Mouse (Mus musculus): ENCODE measurements around the gene Phldb1. TPM values are rescaled to one million over a fixed set of nuclear protein-coding genes. Genes with fewer than 3 reads are reported as not detected.

Phldb1 gene
- polyA plus RNA-seq, 1 experiment: 75.3 TPM

DNA sequence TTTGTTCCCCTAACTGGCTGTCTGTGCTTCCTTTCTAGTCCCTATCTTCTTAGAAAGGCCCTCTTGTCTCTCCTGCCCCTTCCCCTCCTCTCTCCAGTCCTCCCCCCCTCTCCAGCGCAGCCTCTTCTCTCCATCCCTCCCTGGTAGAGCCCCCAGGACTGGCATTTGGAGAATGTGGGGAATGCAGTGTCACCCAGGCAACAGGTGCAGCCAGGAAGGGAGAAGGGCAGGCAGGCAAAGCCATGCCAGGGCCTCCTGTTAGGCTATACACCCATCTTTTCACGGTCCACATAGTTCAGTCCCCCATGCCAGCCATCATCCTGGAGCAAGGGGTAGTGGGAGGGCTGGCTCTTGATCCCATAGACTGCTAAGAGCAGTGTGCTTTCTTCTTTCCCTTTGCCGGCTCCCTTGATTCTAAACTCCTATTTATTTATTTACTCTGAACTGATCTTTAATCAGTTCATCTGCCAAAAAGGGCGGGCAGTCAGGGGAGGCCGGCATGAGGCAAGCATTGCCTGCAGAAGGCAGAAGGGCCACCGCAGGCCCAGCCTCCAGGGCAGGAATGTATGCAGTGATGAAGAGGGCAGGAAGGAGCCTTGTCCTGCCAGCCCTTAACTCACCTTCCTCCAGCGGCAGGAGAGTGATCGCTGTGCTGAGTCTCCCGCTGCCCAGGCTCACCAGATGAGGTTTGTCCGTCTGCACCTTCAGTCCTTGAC lies 8.4 kb downstream of the Phldb1 start:
- no peak for DNase-seq (ENCODE audit: low spot score)

GRCm38 (mm10) chr9:44724665-44725064 lies 10.3 kb downstream of the Phldb1 start:
- DNase-seq (ENCODE audit: low spot score): no peak

DNA sequence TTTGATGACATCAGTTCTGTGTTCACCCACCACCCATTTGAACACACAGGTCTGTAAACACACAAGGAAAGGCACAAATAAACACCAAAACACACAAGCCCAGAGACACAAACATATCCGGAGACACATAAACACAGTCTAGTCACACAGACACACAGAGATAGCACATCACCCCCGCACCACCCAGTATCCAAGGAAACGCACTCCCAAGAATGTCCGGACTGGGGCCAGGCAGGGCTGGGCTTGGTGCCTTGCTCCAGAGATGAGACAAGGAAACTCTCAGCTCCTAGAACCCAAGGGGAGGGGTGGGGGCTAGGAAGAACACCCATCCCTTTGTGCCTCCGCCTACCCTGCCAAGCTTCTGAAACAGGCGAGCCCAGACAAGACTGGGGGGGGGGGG lies 10.8 kb downstream of the Phldb1 start:
- no peak for DNase-seq (ENCODE audit: low spot score)

DNA sequence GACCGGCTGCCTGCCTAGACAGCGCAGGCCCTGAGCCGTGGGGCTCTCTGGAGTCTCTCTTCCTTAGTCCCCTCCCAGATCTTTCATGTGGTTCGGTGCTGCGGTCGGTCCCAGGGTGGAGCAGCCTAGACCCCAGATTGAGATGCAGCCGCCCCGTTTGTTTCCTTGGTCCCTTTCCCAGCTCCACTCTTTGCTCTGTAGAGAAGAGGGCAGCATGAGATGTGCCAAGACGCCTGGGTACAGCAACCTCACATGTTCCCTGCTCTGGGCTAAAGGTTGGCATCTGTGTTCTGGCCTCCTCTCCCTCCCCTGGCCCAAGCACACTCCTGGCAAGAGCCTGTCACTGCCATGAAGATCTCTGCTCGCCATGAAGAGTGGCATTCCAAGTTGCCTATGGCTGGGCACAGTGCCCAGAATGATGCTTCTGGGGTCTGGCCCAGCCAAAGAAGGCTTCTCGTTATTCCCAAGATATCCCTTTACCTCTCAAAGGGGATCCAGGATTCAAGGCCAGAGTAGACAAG lies 11.4 kb downstream of the Phldb1 start:
- no peak for DNase-seq (ENCODE audit: low spot score)

DNA sequence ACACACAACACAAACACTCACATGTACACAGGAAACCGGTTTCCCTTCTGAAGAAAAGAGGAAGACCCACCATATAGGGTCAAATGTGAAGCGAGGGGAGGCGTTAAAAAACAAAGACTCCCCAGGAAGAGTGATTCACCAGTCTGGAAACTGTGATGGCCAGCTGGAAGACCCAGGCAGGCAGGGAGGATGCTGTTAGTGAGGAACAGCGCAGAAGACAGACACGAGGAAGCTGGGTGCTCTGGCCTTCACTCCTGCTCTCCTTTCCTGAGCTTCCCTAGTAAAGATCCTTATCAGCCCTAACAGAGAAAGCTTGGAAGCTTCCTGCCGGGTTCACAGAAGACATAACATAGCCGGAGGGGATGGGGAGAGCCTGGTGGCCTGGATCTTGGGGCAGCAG lies 12.0 kb downstream of the Phldb1 start:
- DNase-seq (ENCODE audit: low spot score): no peak

DNA sequence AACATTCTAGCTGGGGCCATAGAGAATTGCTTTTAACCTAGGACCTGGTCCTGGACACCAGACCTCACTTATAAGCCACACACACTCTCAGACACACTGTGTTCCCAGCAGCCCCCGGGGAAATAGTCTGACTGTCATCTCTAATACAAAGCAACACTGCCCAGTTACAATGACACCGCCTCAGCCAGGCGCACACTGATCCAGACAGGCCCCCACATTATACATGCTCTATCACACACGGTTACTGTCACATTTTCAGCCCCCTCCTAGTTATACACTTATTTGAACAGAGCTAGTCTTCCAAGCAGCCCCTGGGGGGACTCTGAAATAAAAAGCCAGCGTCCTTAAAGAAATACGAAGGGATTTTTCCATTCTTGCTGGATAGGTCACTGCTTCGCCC lies 12.4 kb downstream of the Phldb1 start:
- DNase-seq (ENCODE audit: low spot score): no peak

DNA sequence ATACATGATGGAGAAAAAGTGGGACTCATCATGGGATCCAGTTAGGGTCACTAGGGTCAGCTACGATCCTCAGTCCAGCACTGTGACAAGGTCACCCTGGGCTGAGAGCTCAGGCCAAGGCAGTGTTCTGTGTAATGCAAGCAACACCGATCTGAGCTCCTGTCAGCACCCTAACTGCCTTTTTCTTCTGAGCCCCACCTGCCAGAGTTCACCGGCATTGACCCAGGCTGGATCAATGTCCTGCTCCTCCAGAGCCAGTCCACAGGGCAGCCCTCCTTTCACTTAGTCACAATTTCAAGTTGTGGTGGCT lies 13.2 kb downstream of the Phldb1 start:
- DNase-seq (ENCODE audit: low spot score): no peak

DNA sequence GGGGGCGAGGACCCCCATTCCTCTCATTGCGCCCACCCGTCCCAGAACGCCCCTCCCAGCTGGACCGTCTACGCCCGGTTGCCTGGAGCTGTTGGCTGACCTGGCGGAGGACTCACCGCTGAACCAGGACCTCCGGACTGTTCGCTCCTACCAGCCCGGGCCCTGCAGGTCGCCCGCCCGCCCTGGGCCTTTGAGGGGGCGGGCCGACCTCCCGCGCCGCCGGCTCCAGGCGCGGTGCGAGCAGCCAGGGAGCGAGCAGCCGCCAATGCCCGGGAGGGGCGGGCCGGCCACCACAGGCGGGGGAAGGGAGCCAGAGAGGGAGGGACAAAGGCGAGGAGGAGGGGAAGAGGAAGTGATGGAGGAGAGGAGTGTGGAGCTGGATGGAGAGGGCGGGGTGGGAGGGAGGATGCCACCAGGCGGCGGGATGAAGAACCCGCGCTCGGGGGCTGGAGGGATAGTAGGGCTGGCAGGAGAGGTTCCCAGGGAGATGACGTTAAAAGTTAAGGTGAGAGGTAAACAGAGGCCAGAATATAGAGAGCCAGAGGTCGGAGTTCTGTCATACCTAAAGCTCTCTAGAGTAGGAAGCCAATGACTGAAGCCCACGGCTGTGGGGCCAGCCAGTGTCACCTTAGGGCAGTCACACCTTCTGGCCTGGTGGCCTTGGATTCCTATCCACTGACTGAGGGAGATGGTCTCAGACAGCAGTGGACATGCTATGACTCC lies 13.7 kb downstream of the Phldb1 start:
- DNase-seq (ENCODE audit: low spot score): peak; percentile 79

DNA sequence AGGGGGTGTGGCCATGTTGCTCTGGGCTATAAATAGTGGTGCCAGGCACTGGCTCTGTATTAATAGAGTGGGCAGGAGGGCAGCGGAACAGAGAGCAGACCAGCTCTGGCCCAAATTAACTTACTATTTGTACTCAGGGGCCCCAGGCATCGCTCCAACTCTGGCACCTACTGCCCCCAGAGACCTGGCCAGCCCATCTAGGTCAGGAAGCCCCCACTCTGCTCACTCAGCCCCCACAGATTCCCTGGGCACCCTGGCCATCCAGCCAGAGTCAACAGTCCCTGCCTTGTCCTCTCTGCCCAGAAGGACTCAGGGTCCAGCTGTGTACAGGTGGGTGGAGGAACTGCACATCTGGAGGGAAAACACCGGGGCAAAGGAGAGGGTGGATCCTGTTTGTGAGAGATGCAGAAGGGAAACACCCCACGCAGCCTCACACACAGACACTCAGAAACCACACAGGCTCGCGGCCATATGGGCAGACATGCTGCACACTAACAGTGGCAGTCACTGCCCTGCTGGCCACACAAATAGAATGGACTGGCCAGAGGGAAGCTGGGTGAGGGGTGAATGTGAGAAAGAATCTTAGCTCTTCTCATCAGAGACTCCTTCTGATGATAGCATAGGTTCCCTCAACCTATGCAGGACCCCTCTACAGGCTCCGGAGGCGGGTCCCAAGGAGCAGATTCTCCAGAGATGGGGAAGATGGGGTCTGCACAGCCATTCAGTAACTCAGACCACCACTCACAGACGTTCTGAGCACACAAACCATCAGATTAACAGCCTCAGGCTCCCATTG lies 14.4 kb downstream of the Phldb1 start:
- DNase-seq (ENCODE audit: low spot score): peak; percentile 29

DNA sequence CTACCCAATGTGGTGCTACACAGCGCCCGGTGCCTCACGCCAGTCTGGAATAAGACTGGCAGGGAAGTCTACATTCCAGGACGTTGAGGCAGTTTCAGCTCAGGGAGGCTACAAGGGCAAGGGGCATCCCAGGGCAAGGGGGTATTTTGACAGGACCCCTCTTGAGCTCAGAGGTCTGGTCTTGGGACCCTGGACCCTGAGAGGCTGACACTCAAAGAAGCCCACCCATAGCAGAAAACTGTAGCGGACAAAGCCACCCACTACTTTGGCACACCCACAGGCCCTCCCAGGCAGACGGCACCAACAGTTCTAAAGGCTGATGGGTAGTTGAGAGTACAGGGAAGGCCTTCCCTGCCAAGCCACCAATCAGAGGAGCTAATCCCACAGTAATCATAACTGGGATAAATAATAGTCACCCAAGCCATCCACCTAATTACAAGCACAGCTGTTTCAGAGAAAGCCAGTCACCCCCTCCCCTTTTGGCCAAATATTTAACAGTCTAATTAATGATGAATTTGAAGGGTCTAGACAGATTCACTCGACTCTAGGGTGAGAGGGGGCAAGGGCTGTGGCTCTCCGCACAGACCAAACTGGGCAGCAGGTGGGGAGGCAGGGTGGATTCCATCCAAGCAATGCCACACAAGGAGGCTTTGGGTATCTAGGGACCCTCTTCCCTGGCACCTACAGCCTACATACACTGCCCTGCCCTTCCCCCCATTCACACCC lies 15.2 kb downstream of the Phldb1 start:
- DNase-seq (ENCODE audit: low spot score): no peak

- peak; percentile 28 for DNase-seq (ENCODE audit: low spot score)
These were observed 15.9 kb downstream of the Phldb1 start for GRCm38 (mm10) chr9:44718937-44719631.

- no peak for DNase-seq (ENCODE audit: low spot score)
These were observed 17.2 kb downstream of the Phldb1 start for GRCm38 (mm10) chr9:44717822-44718242.

DNA sequence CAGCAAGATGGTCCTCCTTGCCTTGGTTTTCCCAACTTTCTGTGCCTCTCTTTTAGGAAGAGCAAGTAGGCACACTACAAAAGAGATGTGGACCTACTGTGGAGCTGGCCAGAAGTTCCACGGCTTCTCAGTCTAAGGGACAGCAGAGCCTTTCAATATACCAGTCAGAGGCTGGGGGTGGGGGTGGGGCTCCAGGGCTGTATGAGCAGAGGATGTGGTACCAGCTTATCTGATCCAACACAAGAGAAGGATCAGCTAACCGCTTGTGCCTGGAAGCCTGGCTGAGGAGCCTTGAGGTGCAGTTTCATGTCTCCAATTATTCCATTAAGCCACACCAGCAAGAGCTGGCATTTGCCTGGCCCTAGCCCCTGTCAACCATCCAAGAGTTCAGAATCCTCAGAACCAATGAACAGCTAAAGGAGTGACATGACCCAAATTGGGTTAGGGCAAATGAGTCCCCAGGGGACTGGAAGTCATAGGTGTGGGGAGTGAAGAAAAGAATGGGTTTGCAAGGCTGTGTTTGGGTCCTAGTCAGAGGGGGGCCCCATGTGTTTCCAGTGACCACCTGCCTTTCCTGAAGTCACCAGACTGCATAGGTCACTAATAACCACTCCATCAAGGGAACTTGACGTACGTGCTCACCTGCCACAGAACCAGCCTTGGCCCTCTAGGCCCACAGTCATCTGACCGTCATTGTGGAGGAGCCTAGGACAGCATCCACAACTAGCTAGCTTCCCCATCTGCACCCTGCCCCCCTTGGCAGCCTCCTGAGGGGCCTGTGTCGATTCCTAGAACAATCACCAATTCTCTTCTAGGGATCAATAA lies 17.8 kb downstream of the Phldb1 start:
- DNase-seq (ENCODE audit: low spot score): no peak

DNA sequence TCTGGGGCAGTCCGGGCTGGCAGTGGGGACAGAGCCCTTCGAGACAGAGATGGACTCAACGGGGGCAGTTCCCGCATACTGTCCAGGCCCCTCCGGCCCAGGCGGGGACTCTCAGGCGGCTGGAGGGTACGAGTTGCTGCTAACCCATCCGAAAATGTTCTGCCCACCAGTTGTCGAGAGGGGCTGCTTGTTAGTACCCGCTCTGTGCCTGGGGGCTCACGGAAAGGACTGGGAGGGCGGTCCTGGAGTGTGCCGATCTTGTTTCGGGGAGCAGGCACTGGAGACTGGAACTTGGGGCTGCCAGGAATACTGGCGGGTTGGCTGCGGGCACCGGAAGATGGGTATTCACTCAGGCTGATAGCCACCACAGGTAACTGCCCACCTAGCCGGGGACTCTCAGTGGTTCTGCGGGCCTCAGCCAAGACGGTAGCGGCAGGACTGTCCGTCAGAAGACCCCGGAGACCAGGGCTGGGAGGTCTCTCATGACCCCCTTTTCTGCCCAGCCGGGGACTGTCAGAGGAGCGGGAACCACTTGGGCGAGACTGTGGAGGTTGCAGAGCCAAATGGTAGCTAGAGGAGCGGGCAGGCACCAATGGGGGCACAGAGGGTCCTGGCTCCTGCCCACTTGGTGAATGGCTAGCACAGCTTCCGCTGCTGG lies 19.2 kb downstream of the Phldb1 start:
- no peak for DNase-seq (ENCODE audit: low spot score)

DNA sequence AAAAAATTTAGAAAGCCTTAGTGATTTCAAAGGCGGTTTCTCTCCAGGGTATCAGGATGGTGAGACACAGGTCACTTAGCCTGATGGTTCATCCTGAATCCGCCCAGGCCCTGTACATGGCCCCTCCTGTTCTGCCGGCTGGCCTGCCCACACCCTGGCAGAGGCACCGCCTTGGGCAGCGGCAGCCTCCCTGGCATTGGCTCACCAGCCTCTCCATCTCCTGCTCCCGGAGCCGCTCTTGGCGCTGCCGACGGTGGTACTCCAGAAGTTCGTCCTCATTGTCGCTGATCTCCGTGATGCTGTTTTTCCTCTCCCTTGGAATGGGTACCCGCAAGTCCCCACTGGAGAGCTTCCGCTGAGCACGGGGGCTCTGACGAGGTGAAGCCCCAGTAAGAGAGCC lies 19.9 kb downstream of the Phldb1 start:
- no peak for DNase-seq (ENCODE audit: low spot score)

DNA sequence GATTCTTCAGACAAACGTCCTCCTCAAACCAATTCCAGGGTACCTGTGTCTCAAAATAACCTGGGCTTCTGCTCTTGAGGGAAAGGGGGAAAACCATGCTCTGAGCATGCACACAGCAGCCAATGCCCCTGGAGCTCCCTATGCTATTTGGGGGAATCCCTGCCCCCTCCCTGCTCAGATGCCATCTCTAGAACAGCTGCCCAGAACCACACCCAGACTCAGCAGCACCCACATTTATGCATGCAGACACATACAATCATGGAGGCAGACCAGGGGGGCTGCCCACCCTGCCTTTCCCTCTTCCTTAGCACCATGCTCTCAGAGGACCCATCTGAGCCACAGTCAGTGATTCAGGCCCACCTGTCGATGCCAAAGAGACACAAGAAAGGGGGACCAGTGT lies 21.4 kb downstream of the Phldb1 start:
- no peak for DNase-seq (ENCODE audit: low spot score)

GRCm38 (mm10) chr9:44713080-44713479 lies 21.9 kb downstream of the Phldb1 start:
- DNase-seq (ENCODE audit: low spot score): peak; percentile 60

DNA sequence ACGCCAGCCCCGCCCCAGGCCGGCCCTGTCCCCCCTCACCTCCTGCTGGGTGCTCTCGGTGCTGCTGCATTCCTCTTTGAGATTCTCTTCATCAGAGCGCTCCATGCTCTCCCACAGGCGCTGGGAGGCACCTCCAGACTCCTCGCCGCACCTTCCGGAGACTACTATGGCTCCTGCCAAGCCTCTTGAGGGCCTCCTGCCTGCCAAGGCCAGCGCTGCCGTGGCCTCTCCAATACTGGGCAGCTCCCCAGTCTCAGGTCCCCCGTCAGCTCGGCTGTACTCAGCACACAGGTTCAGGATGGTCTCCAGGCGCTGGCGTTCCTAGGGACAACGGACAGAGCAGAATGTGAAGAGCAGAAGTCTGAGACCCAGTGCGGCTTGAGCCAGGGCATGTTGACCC lies 23.4 kb downstream of the Phldb1 start:
- DNase-seq (ENCODE audit: low spot score): no peak

GRCm38 (mm10) chr9:44710213-44710612 lies 24.8 kb downstream of the Phldb1 start:
- DNase-seq (ENCODE audit: low spot score): no peak

DNA sequence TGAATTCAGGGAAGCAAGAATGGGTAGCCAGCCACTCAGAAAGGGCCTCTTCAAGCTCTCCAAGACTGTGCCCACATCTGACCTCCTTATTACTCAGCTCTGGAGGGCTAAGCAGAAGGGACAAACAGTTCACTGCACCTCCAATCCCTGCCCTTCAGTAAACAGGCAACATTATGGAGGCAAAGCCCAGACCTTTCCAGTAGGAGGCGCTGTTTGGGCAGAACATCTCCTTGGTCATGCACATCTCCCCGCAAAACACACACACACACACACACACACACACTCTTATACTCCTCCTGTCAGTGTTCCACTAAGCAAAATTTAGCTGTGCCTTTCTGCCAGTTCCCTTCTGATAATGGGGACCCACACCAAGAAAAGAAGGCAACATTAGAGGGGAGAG lies 25.4 kb downstream of the Phldb1 start:
- no peak for DNase-seq (ENCODE audit: low spot score)

All from urinary bladder, adult 2 months (tissue).